Mouse (Mus musculus): ENCODE measurements around the gene Lmntd1. TPM values are rescaled to one million over a fixed set of nuclear protein-coding genes. Genes with fewer than 3 reads are reported as not detected.

Gene Lmntd1
- total and polyA plus RNA-seq, 3 experiments, result 0.08 to 0.43 (median 0.26) TPM

DNA sequence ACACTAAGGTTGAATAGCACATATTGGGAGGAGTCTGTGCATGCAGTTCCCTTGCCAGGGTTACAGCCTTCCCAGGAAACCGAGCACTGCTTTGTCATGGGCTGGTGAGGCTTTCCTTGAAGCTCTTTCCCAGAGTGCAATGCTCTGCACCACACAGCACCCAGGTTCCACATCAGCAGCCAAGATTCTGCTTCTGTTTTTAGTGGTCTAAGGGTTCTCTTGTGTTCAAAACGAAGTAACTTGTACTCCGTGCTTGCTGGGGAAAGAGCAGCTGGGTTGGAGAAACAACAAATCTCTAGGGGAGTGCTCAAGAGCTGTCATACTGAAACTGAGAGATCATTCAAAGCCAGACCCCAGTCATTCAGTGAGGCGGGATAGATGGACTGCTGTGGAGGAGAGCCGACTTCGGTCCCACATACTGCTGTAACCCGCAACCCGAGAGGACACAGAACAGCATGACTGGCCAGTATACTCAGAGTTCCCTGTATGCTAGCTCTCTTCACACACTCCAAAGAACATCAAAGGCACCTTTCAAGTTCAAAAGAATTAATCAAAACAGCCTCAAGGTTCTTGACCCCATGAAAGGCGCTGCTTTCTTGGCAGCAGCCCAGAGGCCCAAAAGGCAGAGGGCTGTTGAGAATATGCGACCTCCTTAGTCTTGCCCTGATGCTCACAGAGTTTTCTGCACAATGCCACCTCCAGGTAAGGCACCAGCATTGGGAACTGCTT lies 35.5 kb downstream of the Lmntd1 start:
- DNase-seq (ENCODE audit: extremely low read depth), result peak; percentile 78
- Histone ChIP-seq H3K27ac (ENCODE audit: insufficient read depth, low read depth) (no peak overlapping the region), H3K4me2 (ENCODE audit: insufficient read depth, low read depth, poor library complexity, severe bottlenecking) (peak overlapping the region; percentile 48; the same call in 1 of the 2 replicates), H3K4me1 (ENCODE audit: control insufficient read depth in 1 of 2, insufficient read depth in 2 of 2) (peaks cover 10 to 30% of the 10 kb centered on the region in 2 experiments), H3K9ac (ENCODE audit: insufficient read depth, low read depth) (no peak overlapping the region), H3K36me3 (replicated peaks in 1 of 2; ENCODE audit: control insufficient read depth in 1 of 2, insufficient read depth in 1 of 2, low read length in 1 of 2) (no peaks in the 10 kb centered on the region), H3K9me3 (replicated peaks; ENCODE audit: low read length) (no peaks in the 10 kb centered on the region), H3K27me3 (replicated peaks) (no peaks in the 10 kb centered on the region), H3K79me2 (replicated peaks; ENCODE audit: control insufficient read depth, extremely low read depth, insufficient read depth, poor library complexity, severe bottlenecking) (no peaks in the 10 kb centered on the region), H3K4me3 (replicated peaks in 1 of 3; ENCODE audit: low read depth in 2 of 3, low read length in 2 of 3, poor library complexity in 1 of 3) (no peak overlapping the region)
- TF ChIP-seq ETS1 (conservative IDR thresholded peaks at IDR 0.05; ENCODE audit: low read depth, low read length) (peak; percentile 57), IRF4 (IDR thresholded peaks at IDR 0.05; ENCODE audit: low read depth, low read length) (peak; percentile 88), KAT2A (IDR thresholded peaks at IDR 0.05; ENCODE audit: insufficient replicate concordance, low read length) (no peak), POLR2AphosphoS2 (IDR thresholded peaks at IDR 0.05; ENCODE audit: low read depth, low read length) (no peak), RCOR1 (conservative IDR thresholded peaks at IDR 0.05; ENCODE audit: low read depth, low read length) (peak; percentile 85), JUN (IDR thresholded peaks at IDR 0.05; ENCODE audit: insufficient read depth, low read depth, low read length) (peak; percentile 72), USF2 (conservative IDR thresholded peaks at IDR 0.05; ENCODE audit: low read depth, low read length) (no peak), ZC3H11A (IDR thresholded peaks at IDR 0.05; ENCODE audit: low read depth, low read length) (no peak), MEF2A (IDR thresholded peaks at IDR 0.05; ENCODE audit: borderline replicate concordance, low read depth, low read length) (peak; percentile 37; the same call in 1 of the 2 replicates), UBTF (IDR thresholded peaks at IDR 0.05; ENCODE audit: low read depth, low read length) (no peak), TCF12 (IDR thresholded peaks at IDR 0.05; ENCODE audit: low read depth, low read length) (peak; percentile 17; the same call in 1 of the 2 replicates), PAX5 (IDR thresholded peaks at IDR 0.05; ENCODE audit: low read length) (no peak), SIN3A (IDR thresholded peaks at IDR 0.05; ENCODE audit: low read length) (no peak), ZMIZ1 (IDR thresholded peaks at IDR 0.05; ENCODE audit: low read depth, low read length) (no peak), MAFK (IDR thresholded peaks at IDR 0.05; ENCODE audit: insufficient replicate concordance, low read length) (peak; percentile 60), BHLHE40 (IDR thresholded peaks at IDR 0.05; ENCODE audit: low read depth, low read length) (peak; percentile 60), GABPA (IDR thresholded peaks at IDR 0.05; ENCODE audit: insufficient replicate concordance, low read depth, low read length) (no peak), JUND (conservative IDR thresholded peaks at IDR 0.05; ENCODE audit: low read depth, low read length) (peak; percentile 74), ZKSCAN1 (IDR thresholded peaks at IDR 0.05; ENCODE audit: borderline replicate concordance, low read depth, low read length) (no peak), EP300 (IDR thresholded peaks at IDR 0.05; ENCODE audit: low read length) (peak; percentile 82)
- in situ Hi-C loops (cut with MboI; ENCODE audit: low pct_ligation_motif_present, low pct_unique_long_range_greater_than_20kb, low sequenced_read_pairs) (no loop called here), dilution Hi-C loops (cut with MboI; ENCODE audit: extremely low pct_ligation_motif_present, extremely low pct_unique_long_range_greater_than_20kb, low sequenced_read_pairs) (no loop called here)

Measured in CH12.LX (cell line).